Mouse (Mus musculus) C2C12 (cell line): Measurements from ENCODE around the gene Doc2b.

ENCODE experiments used
- CEBPB ChIP-seq: IDR thresholded peaks from one replicate; pipeline ENCODE4 v1.6.1; 2011; ENCODE audit warnings: low read depth, mild to moderate bottlenecking, control low read depth, moderate library complexity
- CTCF ChIP-seq: IDR thresholded peaks from one replicate; pipeline ENCODE4 v1.5.1; 2011; ENCODE audit not compliant: control insufficient read depth, insufficient read depth, insufficient read length
- MYOD1 ChIP-seq: IDR thresholded peaks from one replicate; pipeline ENCODE4 v1.6.1; 2011; ENCODE audit warnings: low read depth; ENCODE audit not compliant: control insufficient read depth, insufficient read length
- USF1 ChIP-seq: IDR thresholded peaks from one replicate; pipeline ENCODE4 v1.6.1; 2011; ENCODE audit warnings: low read depth, mild to moderate bottlenecking, control low read depth, moderate library complexity

- TF ChIP-seq CEBPB = no peak
- TF ChIP-seq CTCF = no peak
- no peak for TF ChIP-seq USF1
- TF ChIP-seq MYOD1 = no peak
These were observed 54.2 kb downstream of the Doc2b start for GRCm38 (mm10) chr11:75741615-75742014.
